Mouse (Mus musculus): ENCODE results near the gene Cd47. TPM values are rescaled to one million over a fixed set of nuclear protein-coding genes. Genes with fewer than 3 reads are reported as not detected.

Cd47 gene
- polyA plus RNA-seq, 1 experiment from 2014 or later, result 95.2 TPM

DNA sequence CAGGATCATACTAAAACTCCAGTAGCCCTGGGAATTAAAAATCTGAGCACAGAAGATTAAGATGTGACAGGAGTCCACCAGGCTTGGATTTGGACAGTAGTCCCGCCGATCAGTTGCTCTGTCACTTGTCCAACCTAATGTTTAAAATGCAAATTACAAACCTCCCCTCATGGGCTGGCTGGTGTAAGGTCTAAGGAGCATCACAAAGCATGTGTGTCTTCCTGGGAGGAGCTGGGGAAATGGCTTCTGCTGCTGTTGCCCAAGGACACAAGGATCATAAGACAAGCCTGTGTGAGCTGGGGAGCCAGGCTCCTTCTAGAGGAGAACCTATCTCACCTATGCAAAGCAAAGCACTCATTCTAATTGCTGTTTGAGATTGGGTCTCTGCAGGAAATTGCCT is 155.0 kb downstream of the Cd47 start:
- H3K27ac ChIP-seq (replicated peaks), result no peak overlapping the region
- H3K27me3 ChIP-seq (ENCODE audit: control insufficient read depth, insufficient read depth, low read length), result no peaks in the 10 kb centered on the region
- no peaks in the 10 kb centered on the region for H3K4me1 ChIP-seq (replicated peaks; ENCODE audit: control insufficient read depth, insufficient read depth)
- 92% methylated on average over 2 of the region's 2 CpGs for WGBS
- no peaks in the 10 kb centered on the region for H3K9me3 ChIP-seq (ENCODE audit: control insufficient read depth, low read length)
- H3K4me2 ChIP-seq (replicated peaks; ENCODE audit: low read depth), result no peak overlapping the region
- DNase-seq (ENCODE audit: low spot score), result no peak
- H3K9ac ChIP-seq (ENCODE audit: low read length), result no peak overlapping the region
- TF ChIP-seq CTCF (IDR thresholded peaks at IDR 0.05; ENCODE audit: low read depth), result no peak
- TF ChIP-seq EP300 (optimal IDR thresholded peaks at IDR 0.05), result no peak
- no peaks in the 10 kb centered on the region for H3K36me3 ChIP-seq (ENCODE audit: control insufficient read depth, insufficient read depth, low read length)
- ATAC-seq (ENCODE audit: low FRiP score, low TSS enrichment), result no peak
- H3K4me3 ChIP-seq (ENCODE audit: low read depth, low read length), result no peak overlapping the region

DNA sequence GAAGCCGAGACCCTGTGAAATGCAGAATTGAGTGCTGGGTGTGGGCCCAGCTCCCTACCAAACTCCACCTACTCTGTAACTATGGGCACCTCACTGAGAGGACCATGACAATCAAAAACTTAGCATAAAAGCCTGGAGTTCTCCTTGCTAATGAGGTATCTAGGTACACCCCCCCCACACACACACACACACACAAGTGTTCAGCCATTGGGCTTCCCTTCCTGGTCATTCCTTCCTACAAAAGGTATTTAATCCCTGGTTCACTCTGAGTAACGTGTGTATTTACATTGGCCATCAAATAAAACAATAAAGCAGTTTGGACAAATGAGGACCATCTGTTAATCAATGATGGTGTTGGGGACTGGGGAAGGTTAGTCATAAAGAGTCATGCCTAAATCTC is 155.6 kb downstream of the Cd47 start:
- H3K4me2 ChIP-seq (replicated peaks; ENCODE audit: low read depth), result no peak overlapping the region
- ATAC-seq (ENCODE audit: low FRiP score, low TSS enrichment), result no peak
- WGBS, result 78% methylated on average over 2 of the region's 2 CpGs

DNA sequence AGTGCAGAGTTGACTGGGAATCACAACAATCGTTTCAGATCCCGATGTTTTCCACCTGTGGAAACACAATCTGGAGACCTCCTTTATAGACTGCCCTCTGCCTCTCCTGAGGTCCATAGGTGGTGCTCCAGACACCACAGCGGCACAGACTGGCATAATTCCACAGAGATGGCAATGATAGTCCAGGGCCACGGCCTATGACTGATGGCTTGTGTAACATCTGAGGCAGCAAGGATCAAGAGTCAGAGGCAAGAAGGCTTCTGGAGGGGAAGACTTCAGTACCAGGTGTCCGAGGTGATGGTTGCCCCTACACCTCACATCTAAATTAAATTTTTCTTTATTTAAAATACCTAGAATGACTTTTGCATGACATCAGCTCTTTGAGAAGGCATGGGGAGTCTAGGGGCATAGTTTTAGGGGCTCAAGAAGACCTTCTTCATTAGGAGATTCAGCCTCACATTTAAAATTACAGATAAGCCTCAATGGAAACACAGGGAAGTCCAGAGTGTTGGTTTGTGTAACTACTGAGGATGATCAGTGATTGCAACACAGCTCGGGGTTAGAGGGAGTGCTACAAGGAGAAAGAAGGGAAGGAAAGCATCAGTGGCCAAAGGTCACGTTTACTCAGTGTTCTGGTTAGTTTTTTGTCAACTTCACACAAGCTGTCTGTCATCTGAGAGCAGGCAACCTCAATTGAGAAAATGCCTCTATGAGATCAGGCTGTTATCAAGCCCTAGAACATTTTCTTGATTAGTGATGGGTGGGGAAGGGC is 156.4 kb downstream of the Cd47 start:
- Histone ChIP-seq H3K4me1 (replicated peaks; ENCODE audit: control insufficient read depth, insufficient read depth) (no peaks in the 10 kb centered on the region), H3K9ac (ENCODE audit: low read length) (no peak overlapping the region), H3K27ac (replicated peaks) (no peak overlapping the region), H3K4me3 (ENCODE audit: low read depth, low read length) (no peak overlapping the region), H3K36me3 (ENCODE audit: control insufficient read depth, insufficient read depth, low read length) (no peaks in the 10 kb centered on the region), H3K9me3 (ENCODE audit: control insufficient read depth, low read length) (no peaks in the 10 kb centered on the region), H3K4me2 (replicated peaks; ENCODE audit: low read depth) (no peak overlapping the region), H3K27me3 (ENCODE audit: control insufficient read depth, insufficient read depth, low read length) (no peaks in the 10 kb centered on the region)
- 80% methylated on average over 7 of the region's 7 CpGs for WGBS
- no peak for ATAC-seq (ENCODE audit: low FRiP score, low TSS enrichment)
- no peak for DNase-seq (ENCODE audit: low spot score)
- TF ChIP-seq CTCF (IDR thresholded peaks at IDR 0.05; ENCODE audit: low read depth), result no peak
- no peak for TF ChIP-seq EP300 (optimal IDR thresholded peaks at IDR 0.05)

More for the DNA sequence above, 155.6 kb downstream of the Cd47 start:
- no peaks in the 10 kb centered on the region for H3K36me3 ChIP-seq (ENCODE audit: control insufficient read depth, insufficient read depth, low read length)
- no peak overlapping the region for H3K27ac ChIP-seq (replicated peaks)
- no peak for TF ChIP-seq EP300 (optimal IDR thresholded peaks at IDR 0.05)
- TF ChIP-seq CTCF (IDR thresholded peaks at IDR 0.05; ENCODE audit: low read depth), result no peak
- no peak overlapping the region for H3K9ac ChIP-seq (ENCODE audit: low read length)
- H3K4me3 ChIP-seq (ENCODE audit: low read depth, low read length), result no peak overlapping the region
- no peak for DNase-seq (ENCODE audit: low spot score)
- H3K27me3 ChIP-seq (ENCODE audit: control insufficient read depth, insufficient read depth, low read length), result no peaks in the 10 kb centered on the region
- no peaks in the 10 kb centered on the region for H3K4me1 ChIP-seq (replicated peaks; ENCODE audit: control insufficient read depth, insufficient read depth)
- no peaks in the 10 kb centered on the region for H3K9me3 ChIP-seq (ENCODE audit: control insufficient read depth, low read length)

DNA sequence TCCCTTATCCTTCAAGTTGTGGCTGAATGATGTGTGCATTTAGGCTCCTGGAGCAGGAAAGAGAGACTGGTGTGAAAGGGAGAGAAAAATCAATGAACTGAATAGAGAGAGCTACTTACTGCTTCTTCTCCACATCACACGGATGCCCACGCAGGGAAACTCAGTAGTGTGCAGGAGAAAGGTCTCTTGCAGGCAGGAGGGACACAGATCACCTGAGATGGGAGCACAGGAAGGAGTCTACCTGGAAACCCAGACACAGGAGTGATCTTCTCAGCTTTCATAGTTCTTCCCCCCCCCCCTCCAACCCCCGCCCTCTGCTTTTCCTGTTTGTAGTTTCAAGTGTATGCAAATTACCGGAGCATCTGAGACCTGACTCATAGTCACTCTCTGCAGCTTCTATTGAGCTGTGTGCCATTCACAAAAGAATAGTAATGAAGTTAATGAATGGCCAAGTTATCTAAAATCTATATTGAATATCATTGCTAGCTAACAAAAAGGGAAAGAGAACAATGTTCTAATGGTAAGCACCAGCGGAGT is 158.6 kb downstream of the Cd47 start:
- Histone ChIP-seq H3K4me2 (replicated peaks; ENCODE audit: low read depth) (no peak overlapping the region), H3K4me3 (ENCODE audit: low read depth, low read length) (no peak overlapping the region), H3K27me3 (ENCODE audit: control insufficient read depth, insufficient read depth, low read length) (no peaks in the 10 kb centered on the region), H3K4me1 (replicated peaks; ENCODE audit: control insufficient read depth, insufficient read depth) (0 out of 2 replicates have a peak, but pooled peaks cover 2% of the 10 kb centered on the region), H3K27ac (replicated peaks) (no peak overlapping the region), H3K36me3 (ENCODE audit: control insufficient read depth, insufficient read depth, low read length) (no peaks in the 10 kb centered on the region), H3K9ac (ENCODE audit: low read length) (no peak overlapping the region), H3K9me3 (ENCODE audit: control insufficient read depth, low read length) (no peaks in the 10 kb centered on the region)
- TF ChIP-seq EP300 (optimal IDR thresholded peaks at IDR 0.05) (no peak), CTCF (IDR thresholded peaks at IDR 0.05; ENCODE audit: low read depth) (no peak)
- ATAC-seq (ENCODE audit: low FRiP score, low TSS enrichment) (no peak; the same call in 1 of the 2 replicates), DNase-seq (ENCODE audit: low spot score) (no peak)
- WGBS, result 73% methylated on average over 5 of the region's 5 CpGs

DNA sequence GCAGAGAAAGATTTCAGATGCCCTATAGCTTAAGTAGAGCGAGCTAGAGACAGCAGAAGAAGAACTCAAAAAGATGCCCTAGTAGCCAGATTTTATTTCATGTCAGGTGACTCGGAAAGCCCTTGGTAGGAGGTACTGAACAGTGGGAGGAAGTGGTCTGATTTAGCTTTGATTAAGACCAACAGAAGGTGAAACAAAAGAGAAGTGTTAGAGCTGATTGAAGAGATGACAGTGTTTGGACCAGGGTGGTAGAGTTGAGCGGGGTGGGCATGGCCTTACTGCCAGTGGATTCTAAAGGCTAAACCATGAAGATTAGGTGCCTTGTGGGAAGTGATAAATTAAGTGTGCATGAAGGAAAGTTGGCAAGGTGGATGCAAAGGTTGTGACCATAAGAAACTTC is 162.0 kb downstream of the Cd47 start:
- H3K9me3 ChIP-seq (ENCODE audit: control insufficient read depth, low read length), result no peaks in the 10 kb centered on the region
- H3K36me3 ChIP-seq (ENCODE audit: control insufficient read depth, insufficient read depth, low read length), result no peaks in the 10 kb centered on the region
- H3K27ac ChIP-seq (replicated peaks), result no peak overlapping the region
- H3K4me3 ChIP-seq (ENCODE audit: low read depth, low read length), result no peak overlapping the region
- H3K9ac ChIP-seq (ENCODE audit: low read length), result no peak overlapping the region
- WGBS, result 83% methylated on average over 3 of the region's 3 CpGs
- H3K27me3 ChIP-seq (ENCODE audit: control insufficient read depth, insufficient read depth, low read length), result no peaks in the 10 kb centered on the region
- DNase-seq (ENCODE audit: low spot score), result no peak
- 0 out of 2 replicates have a peak, but pooled peaks cover 9% of the 10 kb centered on the region for H3K4me1 ChIP-seq (replicated peaks; ENCODE audit: control insufficient read depth, insufficient read depth)
- TF ChIP-seq CTCF (IDR thresholded peaks at IDR 0.05; ENCODE audit: low read depth), result no peak
- no peak for TF ChIP-seq EP300 (optimal IDR thresholded peaks at IDR 0.05)
- H3K4me2 ChIP-seq (replicated peaks; ENCODE audit: low read depth), result no peak overlapping the region
- ATAC-seq (ENCODE audit: low FRiP score, low TSS enrichment), result no peak

Data from stomach, postnatal 0 days (tissue).